Mouse (Mus musculus) liver, embryonic 11.5 days (tissue): ENCODE results near the gene Tex38. TPM values are rescaled to one million over a fixed set of nuclear protein-coding genes. Genes with fewer than 3 reads are reported as not detected.

ENCODE experiments used
- ATAC-seq: fragments of 200-750 bp; cut with Nextera tagmentation; replicated peaks from 2 replicates; pipeline ENCODE4 v1.8.0; 2017; ENCODE audit warnings: moderate number of reproducible peaks, mild to moderate bottlenecking, moderate TSS enrichment, moderate library complexity; ENCODE audit not compliant: low FRiP score
- DNase-seq: peaks from one replicate; pipeline ENCODE4 v3.0.0-alpha.2; 2017; ENCODE audit warnings: low spot score
- H3K27ac ChIP-seq: fragments of 300-500 bp; sonication (generic); 2 replicates; pipeline ENCODE4 v1.5.1; 2014; ENCODE audit warnings: mild to moderate bottlenecking, low read depth, low read length, control low read depth
- H3K27me3 ChIP-seq: fragments of 300-500 bp; sonication (generic); replicated peaks from 2 replicates; pipeline ENCODE4 v1.6.1; 2014; ENCODE audit warnings: low read length, mixed read lengths; ENCODE audit not compliant: control insufficient read depth, insufficient read depth
- H3K36me3 ChIP-seq: fragments of 300-500 bp; sonication (generic); 2 replicates; pipeline ENCODE4 v1.6.1; 2014; ENCODE audit warnings: mild to moderate bottlenecking, low read length, moderate library complexity, mixed read lengths; ENCODE audit not compliant: control insufficient read depth, insufficient read depth
- H3K4me1 ChIP-seq: fragments of 300-500 bp; sonication (generic); replicated peaks from 2 replicates; pipeline ENCODE4 v1.6.1; 2014; ENCODE audit warnings: low read length, mixed read lengths; ENCODE audit not compliant: control insufficient read depth, insufficient read depth
- H3K4me2 ChIP-seq: fragments of 300-500 bp; sonication (generic); 2 replicates; pipeline ENCODE4 v1.6.1; 2014; ENCODE audit warnings: mild to moderate bottlenecking, control low read depth, moderate library complexity
- H3K4me3 ChIP-seq: fragments of 300-500 bp; sonication (generic); 2 replicates; pipeline ENCODE4 v1.5.1; 2014; ENCODE audit warnings: low read depth, low read length, control low read depth
- H3K9ac ChIP-seq: fragments of 300-500 bp; sonication (generic); 2 replicates; pipeline ENCODE4 v1.6.1; 2014; ENCODE audit warnings: low read depth, low read length, control low read depth
- H3K9me3 ChIP-seq: fragments of 300-500 bp; sonication (generic); 2 replicates; pipeline ENCODE4 v1.6.1; 2016; ENCODE audit warnings: low read length, inconsistent platforms, mixed read lengths; ENCODE audit not compliant: control insufficient read depth
- WGBS: fragments of 180-500 bp; shearing (Covaris S2); extraction: QIAGEN DNeasy Blood & Tissue Kit; methylation state at CpG from one replicate; pipeline ENCODE4 v1.1.7; 2014; 5-methylcytosine and 5-hydroxymethylcytosine counted together
- polyA plus RNA-seq: library from polyadenylated mRNA; unstranded; fragments of >200 nt; fragmentation: Nextera tagmentation; extraction: Ambion mirVana; gene quantifications from 2 replicates; pipeline ENCODE4 v1.2.1, GENCODE M21; 2014

Gene Tex38
- polyA plus RNA-seq, 1 experiment from 2014 or later, result 0.22 TPM

DNA sequence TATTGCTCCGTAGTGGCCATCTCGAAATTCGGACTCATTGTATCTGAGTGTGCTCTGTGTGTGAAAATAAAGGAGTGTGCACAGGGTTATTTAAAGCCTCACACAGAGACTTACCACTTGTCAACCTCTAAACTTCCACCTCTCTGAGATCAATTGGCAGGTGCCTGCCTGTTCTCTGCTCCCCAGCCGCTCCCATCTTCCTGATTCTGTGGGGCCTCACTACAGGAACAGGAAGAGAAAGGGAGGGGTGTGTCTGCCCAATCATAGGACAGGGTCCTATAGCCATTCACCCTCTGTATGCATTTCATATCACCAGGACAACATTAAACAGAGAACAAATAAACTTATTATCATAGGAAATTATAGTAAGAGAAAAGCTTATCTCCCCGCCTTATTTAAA lies 47.1 kb downstream of the Tex38 start:
- no peak overlapping the region for H3K9ac ChIP-seq
- no peak overlapping the region for H3K4me3 ChIP-seq
- DNase-seq (no peak), ATAC-seq (no peak)
- no peaks in the 10 kb centered on the region for H3K27me3 ChIP-seq
- no peak overlapping the region for H3K27ac ChIP-seq
- no peaks in the 10 kb centered on the region for H3K9me3 ChIP-seq
- H3K36me3 ChIP-seq, result no peaks in the 10 kb centered on the region
- no peak overlapping the region for H3K4me2 ChIP-seq
- WGBS, result 65% methylated on average over 5 of the region's 5 CpGs
- H3K4me1 ChIP-seq, result peaks cover 10% of the 10 kb centered on the region

GRCm38 (mm10) chr4:115732223-115732818 lies 48.5 kb downstream of the Tex38 start:
- no peak overlapping the region for H3K4me3 ChIP-seq
- H3K9ac ChIP-seq, result no peak overlapping the region
- DNase-seq, result no peak
- H3K9me3 ChIP-seq, result no peaks in the 10 kb centered on the region
- peaks cover 6% of the 10 kb centered on the region; the same call in 1 of the 2 replicates for H3K4me1 ChIP-seq
- no peak overlapping the region for H3K27ac ChIP-seq
- no peaks in the 10 kb centered on the region for H3K36me3 ChIP-seq
- WGBS, result 29% methylated on average over 3 of the region's 3 CpGs
- ATAC-seq, result no peak
- no peaks in the 10 kb centered on the region; the same call in 1 of the 2 replicates for H3K27me3 ChIP-seq
- H3K4me2 ChIP-seq, result no peak overlapping the region

GRCm38 (mm10) chr4:115731588-115732222 lies 49.1 kb downstream of the Tex38 start:
- Histone ChIP-seq H3K4me2 (no peak overlapping the region), H3K27ac (no peak overlapping the region), H3K4me3 (no peak overlapping the region), H3K9ac (no peak overlapping the region), H3K9me3 (no peaks in the 10 kb centered on the region), H3K4me1 (peaks cover 6% of the 10 kb centered on the region; the same call in 1 of the 2 replicates), H3K36me3 (no peaks in the 10 kb centered on the region), H3K27me3 (no peaks in the 10 kb centered on the region; the same call in 1 of the 2 replicates)
- ATAC-seq, result peak; percentile 63
- WGBS, result 16% methylated on average over 7 of the region's 7 CpGs
- DNase-seq, result peak; percentile 64

Other genes starting within 250 kb of the Tex38 start
- not detected in 2 replicates for gene Cyp4a31, start 217.4 kb downstream of the Tex38 start, polyA plus RNA-seq
- not detected in 2 replicates for gene Cyp4a32, start 180.0 kb downstream of the Tex38 start, polyA plus RNA-seq
- gene Cyp4b1, start 133.3 kb downstream of the Tex38 start, polyA plus RNA-seq, result 0.71 TPM in 2 replicates
- 34.9 and 38.7 TPM in 2 replicates for gene Efcab14, start 43.3 kb downstream of the Tex38 start, polyA plus RNA-seq
- gene Atpaf1, start 3.8 kb upstream of the Tex38 start, polyA plus RNA-seq, result 42.1 and 48.7 TPM in 2 replicates
- gene Mob3c, start 47.1 kb upstream of the Tex38 start, polyA plus RNA-seq, result 9.7 and 9.8 TPM in 2 replicates
- 43.8 and 46.9 TPM in 2 replicates for gene Mknk1, start 58.2 kb upstream of the Tex38 start, polyA plus RNA-seq
- not detected in 2 replicates for gene Kncn, start 103.4 kb upstream of the Tex38 start, polyA plus RNA-seq
- not detected in 2 replicates for gene 6430628N08Rik, start 109.6 kb upstream of the Tex38 start, polyA plus RNA-seq
- not detected in 2 replicates for gene Dmbx1, start 158.9 kb upstream of the Tex38 start, polyA plus RNA-seq
- gene Faah, start 236.9 kb upstream of the Tex38 start, polyA plus RNA-seq, result 3.9 and 4.7 TPM in 2 replicates